Mouse (Mus musculus) small intestine, adult 2 months (tissue): Measurements from ENCODE around the gene Vps36.

Source experiments
- CTCF ChIP-seq: fragments of 200-500 bp; IDR thresholded peaks from 2 replicates; pipeline ENCODE4 v1.5.1; 2012; ENCODE audit warnings: low read depth, mild to moderate bottlenecking, control low read depth, inconsistent platforms, low read length, moderate library complexity, mixed read lengths; ENCODE audit not compliant: insufficient replicate concordance, insufficient read length; ENCODE audit errors: extremely low read depth
- POLR2A ChIP-seq: fragments of 200-500 bp; IDR thresholded peaks from 2 replicates; pipeline ENCODE4 v1.6.1; 2012; ENCODE audit warnings: low read depth, mild to moderate bottlenecking, control low read depth, inconsistent platforms, low read length, moderate library complexity

DNA sequence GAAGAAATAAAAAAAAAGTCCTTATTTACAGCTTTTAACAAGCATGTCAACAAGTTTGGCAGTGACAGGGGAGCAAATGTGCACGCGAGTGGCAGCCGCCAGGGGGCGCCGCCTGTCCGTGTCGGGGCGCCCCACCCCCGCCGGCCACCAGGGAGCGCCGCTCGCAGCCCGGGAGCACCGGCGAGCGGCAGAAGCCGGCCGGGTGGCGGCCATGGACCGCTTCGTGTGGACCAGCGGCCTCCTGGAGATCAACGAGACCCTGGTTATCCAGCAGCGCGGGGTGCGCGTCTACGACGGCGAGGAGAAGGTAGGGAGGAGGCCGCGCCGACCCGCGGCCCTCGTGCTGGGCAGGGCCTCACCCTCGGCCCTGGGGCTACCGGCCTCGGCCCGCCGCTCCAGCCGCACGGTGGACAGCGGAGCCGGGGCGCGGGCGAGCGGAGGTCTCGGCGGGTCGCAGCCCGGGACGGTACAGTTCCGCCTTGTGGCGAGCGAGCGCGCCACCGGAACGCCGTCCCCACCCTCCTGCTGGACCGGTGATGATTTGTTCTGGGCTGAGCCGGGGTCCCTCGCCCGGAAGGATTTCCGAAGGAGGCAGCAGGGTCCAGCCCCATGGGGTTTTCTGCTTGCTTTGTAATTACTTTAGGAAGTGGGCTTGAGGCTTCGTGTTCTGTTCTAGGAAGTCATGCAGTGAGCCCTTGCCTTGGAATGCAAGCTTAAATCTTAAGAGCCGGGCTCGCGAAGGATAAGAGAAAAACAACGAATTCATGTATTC, at the start of gene Vps36:
- peak; percentile 100 for TF ChIP-seq CTCF
- TF ChIP-seq POLR2A, result peak; percentile 66; the same call in 1 of the 2 replicates
